Mouse (Mus musculus) left cerebral cortex, adult 2 months (tissue): ENCODE data around the gene Pitpnc1. TPM values are rescaled to one million over a fixed set of nuclear protein-coding genes. Genes with fewer than 3 reads are reported as not detected.

Experiments used
- DNase-seq, 2 experiments: peaks; one replicate each; pipeline ENCODE4 v3.0.0; 2021 to 2022; ENCODE audit warnings: low spot score in 2 of 2, mixed read lengths in 1 of 2; ENCODE audit errors: extremely low spot score in 1 of 2
- H3K27ac ChIP-seq: fragments of 200-600 bp; 2 replicates; pipeline ENCODE4 v1.8.1; 2022
- H3K4me3 ChIP-seq: fragments of 200-600 bp; 2 replicates; pipeline ENCODE4 v1.8.1; 2022
- CTCF ChIP-seq: fragments of 200-600 bp; IDR thresholded peaks from 2 replicates; pipeline ENCODE4 v1.8.1; 2022; ENCODE audit warnings: antibody characterized with exemption, mild to moderate bottlenecking, moderate library complexity
- intact Hi-C: fragments of 180-260 bp; cut with DNase I; formaldehyde crosslinking; loops from one replicate; pipeline ENCODE4 v1.15.1; 2025
- total RNA-seq, 2 experiments: library from RNA; stranded (reverse); gene quantifications; 2 replicates each; pipeline ENCODE4 v1.2.3; 2021

Pitpnc1 gene
- total RNA-seq, 2 experiments from 2014 or later, result 54.5 to 55.2 TPM

- H3K27ac ChIP-seq, result no peak overlapping the region
- no peak for DNase-seq
- intact Hi-C loops, result no loop called here
- no peak overlapping the region for H3K4me3 ChIP-seq
- no peak for TF ChIP-seq CTCF
These were observed 120.7 kb downstream of the Pitpnc1 start for GRCm38 (mm10) chr11:107349756-107350155.

GRCm38 (mm10) chr11:107343031-107343430, 127.5 kb downstream of the Pitpnc1 start:
- no peak overlapping the region for H3K27ac ChIP-seq
- intact Hi-C loops, result no loop called here
- DNase-seq, result no peak
- H3K4me3 ChIP-seq, result no peak overlapping the region
- TF ChIP-seq CTCF, result no peak

- TF ChIP-seq CTCF, result no peak
These were observed 128.1 kb downstream of the Pitpnc1 start for GRCm38 (mm10) chr11:107342432-107342831.

GRCm38 (mm10) chr11:107341293-107341692, 129.2 kb downstream of the Pitpnc1 start:
- TF ChIP-seq CTCF, result no peak
- H3K27ac ChIP-seq, result no peak overlapping the region
- intact Hi-C loops, result no loop called here
- H3K4me3 ChIP-seq, result no peak overlapping the region
- peak in 1 of 2 experiments; percentile 22 for DNase-seq

More at GRCm38 (mm10) chr11:107342432-107342831, 128.1 kb downstream of the Pitpnc1 start:
- Histone ChIP-seq H3K4me3 (no peak overlapping the region), H3K27ac (no peak overlapping the region)
- no peak for DNase-seq
- intact Hi-C loops, result no loop called here

GRCm38 (mm10) chr11:107340793-107341192, 129.7 kb downstream of the Pitpnc1 start:
- no peak overlapping the region for H3K4me3 ChIP-seq
- H3K27ac ChIP-seq, result no peak overlapping the region
- intact Hi-C loops, result no loop called here
- DNase-seq, result no peak
- TF ChIP-seq CTCF, result no peak

- Histone ChIP-seq H3K4me3 (no peak overlapping the region), H3K27ac (no peak overlapping the region)
- DNase-seq, result no peak
- intact Hi-C loops, result no loop called here
- no peak for TF ChIP-seq CTCF
These were observed 131.2 kb downstream of the Pitpnc1 start for GRCm38 (mm10) chr11:107339224-107339805.

- no peak for DNase-seq
- intact Hi-C loops, result no loop called here
- H3K4me3 ChIP-seq, result no peak overlapping the region
- TF ChIP-seq CTCF, result no peak
- no peak overlapping the region for H3K27ac ChIP-seq
These were observed 132.9 kb downstream of the Pitpnc1 start for GRCm38 (mm10) chr11:107337391-107338148.

- H3K27ac ChIP-seq, result peak overlapping the region; percentile 51
- H3K4me3 ChIP-seq, result no peak overlapping the region
- no peak for DNase-seq
- intact Hi-C loops, result no loop called here
- no peak for TF ChIP-seq CTCF
These were observed 134.7 kb downstream of the Pitpnc1 start for GRCm38 (mm10) chr11:107335756-107336155.

- intact Hi-C loops, result no loop called here
- DNase-seq, result no peak
- peak overlapping the region; percentile 51 for H3K27ac ChIP-seq
- no peak overlapping the region for H3K4me3 ChIP-seq
- TF ChIP-seq CTCF, result no peak
These were observed 135.5 kb downstream of the Pitpnc1 start for GRCm38 (mm10) chr11:107334849-107335484.

- TF ChIP-seq CTCF, result peak; percentile 48
- Histone ChIP-seq H3K27ac (peak overlapping the region; percentile 5; the same call in 1 of the 2 replicates), H3K4me3 (no peak overlapping the region)
- no peak for DNase-seq
- intact Hi-C loops, result no loop called here
These were observed 137.6 kb downstream of the Pitpnc1 start for GRCm38 (mm10) chr11:107332905-107333304.

GRCm38 (mm10) chr11:107332332-107332731, 138.2 kb downstream of the Pitpnc1 start:
- peak in 1 of 2 experiments; percentile 32 for DNase-seq
- Histone ChIP-seq H3K4me3 (no peak overlapping the region), H3K27ac (peak overlapping the region; percentile 44; the same call in 1 of the 2 replicates)
- no peak for TF ChIP-seq CTCF
- intact Hi-C loops, result no loop called here

- intact Hi-C loops, result no loop called here
- DNase-seq, result no peak
- no peak overlapping the region for H3K27ac ChIP-seq
- no peak overlapping the region for H3K4me3 ChIP-seq
- no peak for TF ChIP-seq CTCF
These were observed 139.1 kb downstream of the Pitpnc1 start for GRCm38 (mm10) chr11:107331425-107331824.
